10 mouse cellular contexts compared by ENCODE assay signal in the genomic region with DNA sequence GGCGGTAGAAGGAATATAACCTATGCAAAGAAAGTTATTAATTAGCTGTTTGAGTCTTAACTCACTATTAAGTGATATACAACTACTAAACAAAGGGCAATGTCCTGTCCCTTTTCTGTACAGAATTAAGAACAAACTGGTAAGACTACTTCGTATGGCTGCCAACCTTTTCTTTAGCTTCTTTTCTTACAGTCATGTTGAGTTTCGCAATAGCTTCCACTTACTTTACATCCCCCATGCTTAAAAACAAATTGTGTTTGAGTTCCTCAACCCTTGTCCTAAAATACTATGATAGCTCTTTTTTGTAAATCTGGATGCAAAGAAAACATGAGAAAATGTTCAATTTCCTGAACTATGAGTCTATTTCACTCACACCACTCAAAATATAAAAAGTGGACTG. TPM values are rescaled to one million over a fixed set of nuclear protein-coding genes. Genes with fewer than 3 reads are reported as not detected.
DNase-seq lines count a peak whose midpoint lies in the region; ATAC-seq lines count a peak whose summit lies in the region.
"Had no signal": no experiment of that assay in that cellular context is flagged by ENCODE, and none has a peak within 500 bp of the region (broad histone marks: within the 10 kb centered on the region; RNA-seq: fewer than 3 reads in every experiment).

No protein-coding gene starts in this region.

- H3K4me3 ChIP-seq in hindbrain, embryonic 13.5 days = no peak overlapping the region
- H3K4me3 ChIP-seq in hindbrain, embryonic 10.5 days = no peak overlapping the region
- H3K4me3 ChIP-seq in neural tube, embryonic 12.5 days = no peak overlapping the region
- 0 out of 2 replicates have a peak overlapping the region, but pooled peaks have one; percentile 20 for H3K4me3 ChIP-seq in limb, embryonic 13.5 days

- no peak for DNase-seq in hindbrain, embryonic 10.5 days (ENCODE audit: low spot score)
- DNase-seq in neural tube, embryonic 10.5 days (ENCODE audit: extremely low spot score, low spot score) = no peak
- no peak for DNase-seq in spleen, postnatal 14 days (ENCODE audit: low spot score in 2 of 2)
- DNase-seq in thymus, adult 18-20 months = no peak
- DNase-seq: adrenal gland, postnatal 25 days; kidney, adult 2 months had no signal

- no peaks in the 10 kb centered on the region for H3K36me3 ChIP-seq in hindbrain, embryonic 13.5 days
- H3K36me3 ChIP-seq in hindbrain, embryonic 10.5 days = 0 out of 2 replicates have a peak, but pooled peaks cover 3% of the 10 kb centered on the region
- no peaks in the 10 kb centered on the region for H3K36me3 ChIP-seq in neural tube, embryonic 12.5 days
- H3K36me3 ChIP-seq in limb, embryonic 13.5 days = peaks cover 8% of the 10 kb centered on the region; the same call in 1 of the 2 replicates

- 94% methylated on average over 3 of the region's 3 CpGs for WGBS in hindbrain, embryonic 13.5 days
- 92% methylated on average over 3 of the region's 3 CpGs for WGBS in hindbrain, embryonic 10.5 days
- WGBS in neural tube, embryonic 12.5 days = 94% methylated on average over 3 of the region's 3 CpGs
- 92% methylated on average over 3 of the region's 3 CpGs for whole genome bisulfite sequencing in limb, embryonic 13.5 days

- H3K27ac ChIP-seq in hindbrain, embryonic 13.5 days = no peak overlapping the region
- no peak overlapping the region for H3K27ac ChIP-seq in hindbrain, embryonic 10.5 days
- H3K27ac ChIP-seq in neural tube, embryonic 12.5 days = no peak overlapping the region
- H3K27ac ChIP-seq in limb, embryonic 13.5 days = no peak overlapping the region

- no peak overlapping the region for H3K9ac ChIP-seq in hindbrain, embryonic 13.5 days
- no peak overlapping the region for H3K9ac ChIP-seq in neural tube, embryonic 12.5 days
- H3K9ac ChIP-seq in limb, embryonic 13.5 days = no peak overlapping the region

- no peaks in the 10 kb centered on the region for H3K9me3 ChIP-seq in hindbrain, embryonic 13.5 days
- H3K9me3 ChIP-seq in hindbrain, embryonic 10.5 days = no peaks in the 10 kb centered on the region
- no peaks in the 10 kb centered on the region for H3K9me3 ChIP-seq in neural tube, embryonic 12.5 days
- no peaks in the 10 kb centered on the region for H3K9me3 ChIP-seq in limb, embryonic 13.5 days
- H3K9me3 ChIP-seq: G1E had no signal

- peak overlapping the region; percentile 37 for H3K4me2 ChIP-seq in hindbrain, embryonic 13.5 days
- H3K4me2 ChIP-seq in neural tube, embryonic 12.5 days (replicated peaks) = peak overlapping the region; percentile 33
- peak overlapping the region; percentile 87 for H3K4me2 ChIP-seq in limb, embryonic 13.5 days (replicated peaks)

- ATAC-seq in hindbrain, embryonic 13.5 days (ENCODE audit: low FRiP score) = no peak
- no peak for ATAC-seq in neural tube, embryonic 12.5 days (ENCODE audit: low FRiP score, low read depth)
- no peak for ATAC-seq in limb, embryonic 13.5 days (ENCODE audit: low FRiP score, low read depth)

- no peaks in the 10 kb centered on the region for H3K27me3 ChIP-seq in hindbrain, embryonic 13.5 days
- no peaks in the 10 kb centered on the region for H3K27me3 ChIP-seq in hindbrain, embryonic 10.5 days (ENCODE audit: insufficient read depth, poor library complexity, severe bottlenecking)
- no peaks in the 10 kb centered on the region for H3K27me3 ChIP-seq in neural tube, embryonic 12.5 days (replicated peaks)
- H3K27me3 ChIP-seq in limb, embryonic 13.5 days = no peaks in the 10 kb centered on the region

- H3K4me1 ChIP-seq in hindbrain, embryonic 13.5 days (replicated peaks) = peaks cover 19% of the 10 kb centered on the region
- H3K4me1 ChIP-seq in hindbrain, embryonic 10.5 days (replicated peaks) = peaks cover 25% of the 10 kb centered on the region
- H3K4me1 ChIP-seq in neural tube, embryonic 12.5 days = peaks cover 11% of the 10 kb centered on the region
- peaks cover 25% of the 10 kb centered on the region for H3K4me1 ChIP-seq in limb, embryonic 13.5 days

RNA-seq across cellular contexts. Expression of a gene that starts 1.7 kb away (rescaled TPM):
- polyA plus RNA-seq in hindbrain, embryonic 13.5 days (2015; fragmentation: Nextera tagmentation; extraction: Ambion mirVana) = not detected in 2 replicates
- polyA plus RNA-seq in hindbrain, embryonic 10.5 days (2016; fragmentation: Nextera tagmentation; extraction: Ambion mirVana) = not detected in 2 replicates
- polyA plus RNA-seq in neural tube, embryonic 12.5 days (2016; fragmentation: Nextera tagmentation; extraction: Ambion mirVana) = not detected in 2 replicates
- not detected in 2 replicates for polyA plus RNA-seq in limb, embryonic 13.5 days (2015; fragmentation: Nextera tagmentation; extraction: Ambion mirVana)
- polyA plus RNA-seq: G1E; kidney, adult 2 months had no signal

RNA-seq across cellular contexts. Expression of a gene that starts 2.1 kb away (rescaled TPM):
- 19.7 and 21.1 TPM in 2 replicates for polyA plus RNA-seq in hindbrain, embryonic 13.5 days (2015; fragmentation: Nextera tagmentation; extraction: Ambion mirVana)
- polyA plus RNA-seq in hindbrain, embryonic 10.5 days (2016; fragmentation: Nextera tagmentation; extraction: Ambion mirVana) = 17.5 and 20.4 TPM in 2 replicates
- 22.0 and 23.9 TPM in 2 replicates for polyA plus RNA-seq in neural tube, embryonic 12.5 days (2016; fragmentation: Nextera tagmentation; extraction: Ambion mirVana)
- polyA plus RNA-seq in limb, embryonic 13.5 days (2015; fragmentation: Nextera tagmentation; extraction: Ambion mirVana) = 47.2 and 51.0 TPM in 2 replicates

RNA-seq across cellular contexts. Expression of a gene that starts 49.0 kb away (rescaled TPM):
- polyA plus RNA-seq in hindbrain, embryonic 13.5 days (2015; fragmentation: Nextera tagmentation; extraction: Ambion mirVana) = 48.7 and 56.4 TPM in 2 replicates
- 63.3 and 73.4 TPM in 2 replicates for polyA plus RNA-seq in hindbrain, embryonic 10.5 days (2016; fragmentation: Nextera tagmentation; extraction: Ambion mirVana)
- 61.1 and 62.7 TPM in 2 replicates for polyA plus RNA-seq in neural tube, embryonic 12.5 days (2016; fragmentation: Nextera tagmentation; extraction: Ambion mirVana)
- polyA plus RNA-seq in limb, embryonic 13.5 days (2015; fragmentation: Nextera tagmentation; extraction: Ambion mirVana) = 54.7 and 65.5 TPM in 2 replicates

Comparison
In these comparisons a context has a peak if more than half of its experiments do, and no peak if none do; other contexts are left out.
1. H3K4me2 ChIP-seq: peak in every context shown above with its lines; median percentile 87 in limb, embryonic 13.5 days; 37 in hindbrain, embryonic 13.5 days; 33 in neural tube, embryonic 12.5 days.